Mouse (Mus musculus): ENCODE results near the gene Apol8. TPM values are rescaled to one million over a fixed set of nuclear protein-coding genes. Genes with fewer than 3 reads are reported as not detected.
"Not testable (repeated sequence)": the region's sequence is repeated elsewhere in the genome, so short reads cannot be mapped to it uniquely, and the experiment has no call there.

Apol8 gene
- total RNA-seq, 2 experiments from 2014 or later, result not detected

GRCm38 (mm10) chr15:77755132-77755531 is 1.7 kb downstream of the Apol8 start:
- no peak for DNase-seq (ENCODE audit: low spot score in 2 of 2)

- no peak for DNase-seq (ENCODE audit: low spot score in 2 of 2)
These were observed 4.4 kb downstream of the Apol8 start for GRCm38 (mm10) chr15:77752443-77752842.

GRCm38 (mm10) chr15:77750461-77750860 is 6.3 kb downstream of the Apol8 start:
- no peak for DNase-seq (ENCODE audit: low spot score in 2 of 2)

- no peak for DNase-seq (ENCODE audit: low spot score in 2 of 2)
These were observed 7.1 kb downstream of the Apol8 start for GRCm38 (mm10) chr15:77749717-77750116.

GRCm38 (mm10) chr15:77748414-77748813 is 8.4 kb downstream of the Apol8 start:
- DNase-seq (ENCODE audit: low spot score in 2 of 2), result no peak

- no peak for DNase-seq (ENCODE audit: low spot score in 2 of 2)
These were observed 10.5 kb downstream of the Apol8 start for GRCm38 (mm10) chr15:77746326-77746725.

- DNase-seq (ENCODE audit: low spot score in 2 of 2), result no peak
These were observed 11.7 kb downstream of the Apol8 start for GRCm38 (mm10) chr15:77745081-77745480.

GRCm38 (mm10) chr15:77744632-77745031 is 12.2 kb downstream of the Apol8 start:
- no peak for DNase-seq (ENCODE audit: low spot score in 2 of 2)

- DNase-seq (ENCODE audit: low spot score in 2 of 2), result not testable (repeated sequence)
These were observed 15.2 kb downstream of the Apol8 start for GRCm38 (mm10) chr15:77741556-77741955.

GRCm38 (mm10) chr15:77740511-77741297 is 16.1 kb downstream of the Apol8 start:
- DNase-seq (ENCODE audit: low spot score in 2 of 2), result no peak

GRCm38 (mm10) chr15:77733903-77734302 is 22.9 kb downstream of the Apol8 start:
- DNase-seq (ENCODE audit: low spot score in 2 of 2), result not testable (repeated sequence)

GRCm38 (mm10) chr15:77733380-77733779 is 23.4 kb downstream of the Apol8 start:
- not testable (repeated sequence) for DNase-seq (ENCODE audit: low spot score in 2 of 2)

GRCm38 (mm10) chr15:77732851-77733250 is 24.0 kb downstream of the Apol8 start:
- not testable (repeated sequence) for DNase-seq (ENCODE audit: low spot score in 2 of 2)

GRCm38 (mm10) chr15:77731605-77732004 is 25.2 kb downstream of the Apol8 start:
- no peak for DNase-seq (ENCODE audit: low spot score in 2 of 2)

- DNase-seq (ENCODE audit: low spot score in 2 of 2), result not testable (repeated sequence)
These were observed 28.1 kb downstream of the Apol8 start, which contains the start of gene Apol9b for GRCm38 (mm10) chr15:77728739-77729138. Gene Apol9b, plus strand, starts transcription at chr15:77729039.

GRCm38 (mm10) chr15:77727745-77728144 is 29.1 kb downstream of the Apol8 start:
- not testable (repeated sequence) for DNase-seq (ENCODE audit: low spot score in 2 of 2)

- not testable (repeated sequence) for DNase-seq (ENCODE audit: low spot score in 2 of 2)
These were observed 29.7 kb downstream of the Apol8 start for GRCm38 (mm10) chr15:77727139-77727538.

GRCm38 (mm10) chr15:77725393-77726020 is 31.3 kb downstream of the Apol8 start:
- not testable (repeated sequence) for DNase-seq (ENCODE audit: low spot score in 2 of 2)

GRCm38 (mm10) chr15:77724208-77724911 is 32.4 kb downstream of the Apol8 start:
- DNase-seq (ENCODE audit: low spot score in 2 of 2), result not testable (repeated sequence)

GRCm38 (mm10) chr15:77721509-77721908 is 35.3 kb downstream of the Apol8 start:
- not testable (repeated sequence) for DNase-seq (ENCODE audit: low spot score in 2 of 2)

- DNase-seq (ENCODE audit: low spot score in 2 of 2), result not testable (repeated sequence)
These were observed 38.6 kb downstream of the Apol8 start for GRCm38 (mm10) chr15:77718240-77718639.

GRCm38 (mm10) chr15:77708936-77709335 is 47.9 kb downstream of the Apol8 start:
- not testable (repeated sequence) for DNase-seq (ENCODE audit: low spot score in 2 of 2)
